Mouse (Mus musculus) thymus, postnatal 4 days (tissue): ENCODE measurements at regions not wholly inside any gene's neighbourhood (a gene's known extent, or its start where the extent isn't known, plus 50 kb on each side); places are given as distances from the start of the nearest gene placed in this dataset.

Experiments used
- DNase-seq: peaks from one replicate; pipeline ENCODE4 v3.0.0; 2021

GRCm38 (mm10) chr1:90353325-90353724 is 149.5 kb downstream of the Ackr3 start:
- DNase-seq = no peak

GRCm38 (mm10) chr1:90356567-90356966 is 152.8 kb downstream of the Ackr3 start:
- DNase-seq = no peak

- DNase-seq = no peak
Measured at GRCm38 (mm10) chr1:90357391-90357790, 153.6 kb downstream of the Ackr3 start.

GRCm38 (mm10) chr1:90358971-90359370 is 155.2 kb downstream of the Ackr3 start:
- no peak for DNase-seq

GRCm38 (mm10) chr1:90360065-90360464 is 156.3 kb downstream of the Ackr3 start:
- no peak for DNase-seq

GRCm38 (mm10) chr1:90364444-90364843 is 160.7 kb downstream of the Ackr3 start:
- DNase-seq = no peak

GRCm38 (mm10) chr1:90368581-90368980 is 164.8 kb downstream of the Ackr3 start:
- DNase-seq = no peak

- DNase-seq = peak; percentile 20
Measured at GRCm38 (mm10) chr1:90369287-90369686, 165.5 kb downstream of the Ackr3 start.

GRCm38 (mm10) chr1:90370766-90371165 is 167.0 kb downstream of the Ackr3 start:
- no peak for DNase-seq

- no peak for DNase-seq
Measured at GRCm38 (mm10) chr1:90373001-90373400, 169.2 kb downstream of the Ackr3 start.

- no peak for DNase-seq
Measured at GRCm38 (mm10) chr1:90374517-90374916, 170.7 kb downstream of the Ackr3 start.

GRCm38 (mm10) chr1:90380034-90380705 is 176.4 kb downstream of the Ackr3 start:
- DNase-seq = no peak

- DNase-seq = no peak
Measured at GRCm38 (mm10) chr1:90382941-90383470, 179.2 kb downstream of the Ackr3 start.

GRCm38 (mm10) chr1:90385024-90385423 is 181.2 kb downstream of the Ackr3 start:
- no peak for DNase-seq

- DNase-seq = no peak
Measured at GRCm38 (mm10) chr1:90386792-90387191, 183.0 kb downstream of the Ackr3 start.

- no peak for DNase-seq
Measured at GRCm38 (mm10) chr1:90390422-90390821, 186.6 kb downstream of the Ackr3 start.

- no peak for DNase-seq
Measured at GRCm38 (mm10) chr1:90393861-90394260, 190.1 kb downstream of the Ackr3 start.

- DNase-seq = no peak
Measured at GRCm38 (mm10) chr1:90395331-90396016, 191.7 kb downstream of the Ackr3 start.

- no peak for DNase-seq
Measured at GRCm38 (mm10) chr1:90396660-90397059, 192.9 kb downstream of the Ackr3 start.

GRCm38 (mm10) chr1:90397355-90397754 is 193.6 kb downstream of the Ackr3 start:
- DNase-seq = no peak

GRCm38 (mm10) chr1:90398396-90398975 is 194.7 kb downstream of the Ackr3 start:
- no peak for DNase-seq

GRCm38 (mm10) chr1:90403057-90403456 is 199.3 kb downstream of the Ackr3 start:
- DNase-seq = no peak

GRCm38 (mm10) chr1:90404717-90405487 is 197.9 kb upstream of the Cops8 start:
- no peak for DNase-seq
